Mouse (Mus musculus) left cerebral cortex, adult 11 months (tissue): ENCODE measurements at regions not wholly inside any gene's neighbourhood (a gene's known extent, or its start where the extent isn't known, plus 50 kb on each side); places are given as distances from the start of the nearest gene placed in this dataset.

Experiments
- DNase-seq: peaks from one replicate; pipeline ENCODE4 v3.0.0; 2022; ENCODE audit warnings: low spot score

DNA sequence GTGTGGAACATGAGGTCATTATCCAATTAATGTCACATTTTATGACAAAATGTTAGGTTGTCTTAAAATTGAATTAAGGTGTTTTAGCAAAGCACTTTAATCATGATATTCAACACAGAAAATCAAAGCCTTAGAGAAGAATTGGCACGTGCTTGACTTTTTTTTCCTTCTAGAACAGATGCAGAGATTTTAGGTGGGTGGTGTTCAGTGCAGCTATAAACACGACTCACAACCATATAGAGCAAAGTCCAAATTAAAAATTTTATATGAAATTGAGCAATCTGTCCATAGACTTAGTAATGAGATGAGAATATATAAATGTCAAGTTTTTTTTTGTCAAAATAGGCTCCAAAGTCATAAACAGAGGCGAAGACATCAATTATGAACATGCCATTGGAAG lies 737.1 kb upstream of the 4931417E11Rik start:
- DNase-seq = peak; percentile 2

DNA sequence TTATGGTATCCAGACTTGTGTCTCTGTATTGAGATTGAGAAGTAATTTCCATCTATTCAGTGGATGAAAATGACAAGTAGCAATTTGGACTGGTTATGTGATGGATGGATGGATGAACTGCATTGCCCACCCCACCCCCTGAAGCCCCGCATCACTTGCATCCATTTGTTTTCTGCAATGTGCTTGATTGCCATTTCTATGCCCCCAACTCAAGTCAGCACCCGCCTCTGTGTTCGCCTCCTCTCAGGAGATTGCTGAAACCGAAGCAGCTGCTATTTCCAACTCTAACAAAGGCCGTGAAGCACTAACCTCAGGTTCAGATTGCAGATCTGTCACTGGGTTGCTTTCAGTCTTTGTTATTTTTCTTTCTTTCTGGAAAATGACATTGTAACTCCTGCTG lies 734.7 kb upstream of the 4931417E11Rik start:
- no peak for DNase-seq
